Mouse (Mus musculus): Measurements from ENCODE around the gene Gm20481.
"Not testable (repeated sequence)": the region's sequence is repeated elsewhere in the genome, so short reads cannot be mapped to it uniquely, and the experiment has no call there.

Gm20481 gene

DNA sequence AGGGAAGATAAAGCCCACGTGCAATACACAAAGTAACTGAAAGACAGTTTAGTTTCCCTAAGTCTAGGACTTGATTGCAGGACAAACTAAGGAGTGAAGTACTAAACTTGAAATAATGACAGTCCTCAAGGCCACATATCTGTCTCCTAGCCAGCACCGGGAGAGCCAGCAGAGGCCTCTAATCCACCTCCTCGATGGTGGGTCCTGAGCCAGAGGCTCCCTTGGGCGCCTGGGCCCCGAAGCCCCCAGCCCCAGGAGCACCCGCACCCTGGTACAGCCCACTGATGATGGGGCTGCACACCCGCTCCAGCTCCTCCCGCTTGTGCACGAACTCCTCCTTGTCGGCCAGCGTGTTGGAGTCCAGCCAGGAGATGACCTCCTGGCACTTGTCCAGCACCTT is at the start of gene Gm20481:
Gm20481 (plus strand) TSS at position 91 of the 400 bp plus-strand sequence.
- not testable (repeated sequence) for DNase-seq (ENCODE audit: low spot score in 2 of 2)

DNA sequence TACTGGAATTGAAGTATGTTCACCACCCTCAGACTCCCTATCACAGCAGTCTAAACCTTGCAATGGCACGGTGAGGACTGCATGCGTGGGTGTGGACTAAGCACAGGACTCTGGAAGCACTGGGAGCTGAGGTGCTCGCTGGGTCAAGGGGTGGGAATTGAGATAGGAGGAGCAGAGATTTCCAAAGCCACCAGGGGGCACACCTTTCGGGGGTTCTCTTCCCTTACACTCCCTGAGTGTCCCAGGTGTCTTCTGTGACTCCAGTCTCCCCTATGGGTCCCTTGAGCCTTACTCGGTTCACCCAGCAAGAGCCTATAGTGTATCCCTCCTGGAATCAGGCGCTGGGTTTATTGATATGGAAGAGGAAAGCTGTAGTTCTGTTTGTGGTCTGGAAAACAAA is 46.8 kb upstream of the Gm20481 start:
- DNase-seq (ENCODE audit: low spot score in 2 of 2) = no peak

DNA sequence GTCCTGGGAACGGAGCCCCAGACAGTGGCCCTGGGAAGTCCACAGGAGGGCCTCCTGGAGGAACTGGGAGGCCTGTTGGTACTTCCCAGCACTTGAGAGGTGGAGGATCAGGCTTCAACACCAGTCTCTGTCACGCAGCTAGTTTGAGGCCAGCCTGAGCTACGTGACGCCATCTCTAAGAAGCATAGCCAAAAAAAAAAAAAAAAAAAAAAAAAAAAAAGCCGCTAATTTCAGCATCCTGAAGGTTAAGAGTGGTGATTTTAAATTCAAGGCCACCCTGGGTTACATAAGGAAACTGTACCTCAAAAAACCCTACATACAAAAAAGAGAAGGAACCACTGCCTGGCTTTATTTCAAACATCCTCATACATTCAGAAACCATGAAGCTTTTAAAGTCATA is 45.5 kb upstream of the Gm20481 start:
- DNase-seq (ENCODE audit: low spot score in 2 of 2) = no peak

DNA sequence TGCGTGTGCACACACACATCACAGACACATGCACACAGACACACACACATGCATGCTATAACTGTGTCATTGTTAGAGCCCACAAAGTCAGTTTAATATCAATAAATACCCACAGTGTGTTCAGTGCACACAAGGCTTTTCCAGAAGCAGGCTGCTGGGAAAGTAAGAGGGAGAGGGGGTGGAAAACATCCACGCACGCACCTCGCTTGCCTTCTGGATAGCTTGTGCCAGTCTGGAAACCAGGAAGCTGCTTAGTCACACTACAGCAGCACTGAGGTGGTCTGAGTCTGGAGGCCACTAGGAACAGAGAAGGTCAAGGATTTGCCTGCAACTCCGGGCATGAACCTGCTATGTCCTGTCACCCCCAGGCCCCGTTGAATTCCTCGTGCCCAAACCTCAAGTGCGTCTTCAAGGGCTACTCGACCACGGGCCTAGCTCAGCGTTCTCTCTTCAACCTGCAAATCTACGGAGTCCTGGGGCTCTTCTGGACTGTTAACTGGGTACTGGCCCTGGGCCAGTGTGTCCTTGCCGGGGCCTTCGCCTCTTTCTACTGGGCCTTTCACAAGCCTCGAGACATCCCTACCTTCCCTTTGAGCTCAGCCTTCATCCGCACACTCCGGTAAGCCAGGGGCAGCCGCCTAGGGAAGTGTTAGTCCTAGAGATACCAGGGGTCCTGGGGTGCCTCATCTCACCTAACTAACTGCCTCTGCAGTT is 42.2 kb upstream of the Gm20481 start:
- no peak for DNase-seq (ENCODE audit: low spot score in 2 of 2)

DNA sequence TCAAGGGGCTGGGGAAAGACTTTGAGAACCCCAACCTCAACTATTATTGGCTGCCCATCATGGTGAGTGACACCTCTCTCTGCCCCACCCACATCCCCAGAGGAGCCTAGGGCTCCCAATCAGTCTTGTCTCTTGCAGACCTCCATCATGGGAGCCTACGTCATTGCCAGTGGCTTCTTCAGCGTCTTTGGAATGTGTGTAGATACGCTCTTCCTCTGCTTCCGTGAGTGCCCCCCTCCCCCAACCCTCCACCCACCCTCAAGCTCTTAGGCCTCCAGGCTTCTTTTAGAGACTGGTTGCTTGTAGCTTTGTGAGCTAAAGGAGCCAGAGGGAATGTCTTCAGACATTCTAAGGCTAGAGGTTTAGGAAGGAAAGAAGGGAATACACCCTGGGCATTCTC is 40.9 kb upstream of the Gm20481 start:
- DNase-seq (ENCODE audit: low spot score in 2 of 2) = no peak

DNA sequence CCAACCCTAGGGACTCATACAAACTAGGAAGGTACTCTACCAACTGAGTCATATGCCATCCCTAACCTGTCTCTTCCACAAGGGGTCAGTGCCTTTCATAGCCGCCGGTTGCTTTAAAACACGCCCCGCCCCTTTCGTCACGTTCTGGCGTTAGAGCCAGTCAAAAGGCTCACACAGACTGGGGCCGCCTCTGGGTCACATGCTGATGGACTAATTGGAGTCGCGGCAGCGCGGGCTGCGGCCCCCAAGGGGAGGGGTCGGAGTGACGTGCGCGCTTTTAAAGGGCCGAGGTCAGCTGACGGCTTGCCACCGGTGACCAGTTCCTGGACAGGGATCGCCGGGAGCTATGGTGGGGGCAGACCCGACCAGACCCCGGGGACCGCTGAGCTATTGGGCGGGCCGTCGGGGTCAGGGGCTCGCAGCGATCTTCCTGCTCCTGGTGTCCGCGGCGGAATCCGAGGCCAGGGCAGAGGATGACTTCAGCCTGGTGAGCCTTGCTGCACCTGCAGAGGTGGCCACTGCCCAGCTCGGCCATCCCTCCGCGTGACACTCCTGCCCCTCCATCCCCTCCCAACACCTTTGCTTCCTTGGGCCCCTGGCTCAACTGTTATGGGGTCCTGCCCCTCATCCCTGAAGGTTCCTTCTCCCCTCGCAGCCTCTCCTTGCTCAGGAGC is 38.5 kb upstream of the Gm20481 start, which contains the start of gene Neu1:
Neu1 (plus strand) TSS at position 193 of the 674 bp plus-strand sequence.
- peak; percentile 98 for DNase-seq (ENCODE audit: low spot score in 2 of 2)

DNA sequence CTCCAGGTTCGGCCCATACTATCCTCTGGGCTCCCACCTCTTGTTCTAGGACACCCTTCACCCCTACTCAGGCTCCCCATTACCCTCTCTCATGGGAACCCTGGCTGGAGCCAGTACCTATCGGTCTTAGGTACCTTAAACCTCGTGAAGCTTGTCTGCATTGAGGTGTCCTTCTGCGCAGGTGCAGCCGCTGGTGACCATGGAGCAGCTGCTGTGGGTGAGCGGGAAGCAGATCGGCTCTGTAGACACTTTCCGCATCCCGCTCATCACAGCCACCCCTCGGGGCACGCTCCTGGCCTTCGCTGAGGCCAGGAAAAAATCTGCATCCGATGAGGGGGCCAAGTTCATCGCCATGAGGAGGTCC is 38.0 kb upstream of the Gm20481 start:
- peak; percentile 48 to 52 for DNase-seq (ENCODE audit: low spot score in 2 of 2)

DNA sequence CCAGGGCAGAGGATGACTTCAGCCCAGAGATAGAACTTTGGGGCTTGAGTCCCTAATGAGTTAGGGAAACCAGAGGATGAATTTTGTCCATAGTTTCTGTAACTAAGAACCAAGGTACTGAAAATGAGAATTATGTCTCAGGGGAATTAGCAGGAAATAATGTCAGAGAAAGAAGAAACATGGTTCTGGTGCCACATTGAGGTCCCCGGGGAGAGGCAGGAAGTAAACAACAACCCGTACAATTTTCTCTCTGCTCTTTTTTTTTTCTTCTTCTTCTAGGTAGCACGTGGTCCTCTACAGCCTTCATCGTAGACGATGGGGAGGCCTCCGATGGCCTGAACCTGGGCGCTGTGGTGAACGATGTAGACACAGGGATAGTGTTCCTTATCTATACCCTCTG is 37.4 kb upstream of the Gm20481 start:
- peak; percentile 60 to 72 for DNase-seq (ENCODE audit: low spot score in 2 of 2)

DNA sequence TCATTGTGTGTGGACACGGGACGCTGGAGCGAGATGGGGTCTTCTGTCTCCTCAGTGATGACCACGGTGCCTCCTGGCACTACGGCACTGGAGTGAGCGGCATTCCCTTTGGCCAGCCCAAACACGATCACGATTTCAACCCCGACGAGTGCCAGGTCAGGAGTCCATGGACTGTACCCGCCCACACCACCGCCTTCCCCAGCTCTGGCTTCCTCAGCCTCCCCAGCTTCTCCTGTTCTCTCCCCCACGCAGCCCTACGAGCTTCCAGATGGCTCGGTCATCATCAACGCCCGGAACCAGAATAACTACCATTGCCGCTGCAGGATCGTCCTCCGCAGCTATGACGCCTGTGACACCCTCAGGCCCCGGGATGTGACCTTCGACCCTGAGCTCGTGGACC is 35.7 kb upstream of the Gm20481 start:
- DNase-seq (ENCODE audit: low spot score in 2 of 2) = no peak

DNA sequence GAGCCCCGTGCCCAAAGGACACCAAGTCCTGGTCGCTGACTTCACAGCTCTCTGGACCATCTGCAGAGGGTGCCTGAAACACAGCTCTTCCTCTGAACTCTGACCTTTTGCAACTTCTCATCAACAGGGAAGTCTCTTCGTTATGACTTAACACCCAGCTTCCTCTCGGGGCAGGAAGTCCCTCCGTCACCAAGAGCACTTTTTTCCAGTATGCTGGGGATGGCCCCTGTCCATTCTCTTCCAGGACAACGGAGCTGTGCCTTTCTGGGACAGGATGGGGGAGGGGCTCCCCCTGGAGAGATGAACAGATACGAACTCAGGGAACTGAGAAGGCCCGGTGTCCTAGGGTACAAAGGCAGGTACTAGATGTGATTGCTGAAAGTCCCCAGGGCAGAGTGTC is 34.9 kb upstream of the Gm20481 start:
- DNase-seq (ENCODE audit: low spot score in 2 of 2) = peak in 1 of 2 experiments; percentile 27

DNA sequence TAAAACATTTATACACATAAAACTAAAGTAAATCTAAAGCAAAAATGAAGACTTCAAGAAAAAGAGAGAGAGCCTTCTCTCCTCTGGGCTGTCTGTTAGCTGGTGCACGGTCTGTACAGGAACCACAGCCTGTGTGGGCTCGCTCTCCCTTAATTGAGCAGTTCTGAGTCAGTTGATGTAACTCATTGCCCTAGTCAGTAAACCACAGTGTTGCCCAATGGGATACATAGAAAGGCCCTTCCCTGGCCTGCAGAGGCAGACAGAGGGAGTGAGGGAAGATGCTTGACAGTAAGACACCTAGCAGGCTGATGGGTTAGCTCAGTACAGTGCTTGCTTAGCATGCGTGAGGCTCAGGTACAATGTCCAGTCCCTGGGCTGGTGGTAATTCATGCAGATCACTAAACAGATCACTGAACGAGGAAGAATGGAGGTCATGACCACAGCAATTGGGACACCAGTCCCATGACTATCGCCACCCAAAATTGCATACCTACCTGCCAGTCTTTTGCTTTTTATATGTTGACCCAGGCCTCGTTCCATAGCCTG is 31.7 kb upstream of the Gm20481 start:
- DNase-seq (ENCODE audit: low spot score in 2 of 2) = no peak

DNA sequence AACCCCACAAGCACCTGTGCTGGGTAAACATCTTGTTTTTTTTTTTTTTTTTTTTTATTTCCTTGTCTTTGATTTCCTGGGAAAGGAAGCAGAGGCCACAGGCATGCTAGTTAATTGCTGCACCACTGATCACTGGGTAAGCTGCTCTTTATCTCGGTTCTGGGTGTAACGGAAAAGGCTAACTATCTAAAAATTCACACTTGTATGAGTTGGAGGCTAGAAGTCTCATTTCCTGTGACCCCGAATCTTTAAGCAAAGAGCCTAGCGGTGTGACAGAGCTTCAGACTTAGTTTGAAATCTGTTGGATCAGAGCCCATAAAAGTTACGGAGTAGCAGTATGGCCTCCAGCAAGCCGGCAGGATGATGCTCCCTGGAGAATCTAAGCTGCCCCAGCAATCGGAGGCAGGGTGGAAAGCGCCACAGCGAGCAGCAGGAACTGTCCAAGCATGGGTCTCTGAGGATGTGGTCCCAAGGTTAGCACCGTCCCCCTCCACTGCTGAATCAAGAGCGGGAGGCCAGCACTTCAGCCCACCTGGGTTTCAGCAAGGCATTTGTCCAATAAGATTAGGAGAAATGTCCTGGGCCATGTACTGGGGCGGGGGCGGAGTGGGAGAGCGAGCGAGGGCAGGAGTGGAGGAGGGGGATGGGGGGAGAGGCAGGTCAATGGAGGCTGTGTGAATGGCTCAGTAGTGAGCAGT is 28.2 kb upstream of the Gm20481 start:
- no peak for DNase-seq (ENCODE audit: low spot score in 2 of 2)

DNA sequence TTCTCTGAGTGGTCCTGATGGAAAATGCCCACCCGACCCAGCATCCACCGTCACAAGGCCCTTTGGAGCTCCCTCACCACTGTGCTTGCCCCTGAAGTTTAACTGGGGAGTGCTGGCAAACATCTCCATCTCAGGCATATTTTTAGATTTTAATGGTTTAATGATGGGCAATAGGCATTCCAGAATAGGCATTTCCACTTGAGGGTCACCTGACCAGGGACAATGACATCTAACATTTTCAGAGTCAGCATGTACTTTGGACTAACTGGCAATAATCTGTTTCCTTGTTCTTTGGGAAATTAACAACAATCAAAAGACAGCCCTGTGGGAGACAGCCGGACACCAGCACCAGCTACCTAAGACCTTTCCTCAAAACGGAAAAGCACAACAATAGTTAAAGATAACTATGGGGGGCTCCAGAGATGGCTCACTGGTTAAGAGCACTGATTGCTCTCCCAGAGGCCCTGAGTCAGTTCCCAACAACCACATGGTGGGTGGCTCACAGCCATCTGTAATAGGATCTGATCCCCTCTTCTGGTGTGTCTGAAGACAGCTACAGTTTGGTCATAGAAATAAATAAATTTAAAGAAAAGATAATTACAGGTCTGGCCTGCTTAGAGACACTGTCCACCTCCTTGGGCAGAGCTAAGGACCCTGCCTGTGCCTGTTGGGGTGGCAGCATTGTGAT is 26.4 kb upstream of the Gm20481 start:
- no peak for DNase-seq (ENCODE audit: low spot score in 2 of 2)

DNA sequence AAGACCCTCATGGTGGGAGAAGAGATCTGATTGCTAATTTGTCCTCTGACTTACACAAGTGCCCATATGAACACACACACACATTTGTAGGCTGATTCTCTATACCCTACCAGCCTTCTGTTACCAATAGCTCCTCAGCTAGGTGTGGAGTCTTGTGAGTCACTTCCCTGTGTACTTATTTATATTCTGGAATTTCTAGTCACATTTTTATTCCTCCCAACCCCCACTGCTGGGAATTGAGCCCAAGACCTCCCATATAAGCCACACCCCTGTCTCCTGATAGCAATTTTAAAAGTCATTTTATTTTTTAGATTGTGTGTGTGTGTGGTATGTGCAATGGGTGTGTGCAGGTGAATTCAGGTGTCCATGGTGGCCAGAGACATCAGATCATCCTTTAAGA is 25.4 kb upstream of the Gm20481 start:
- DNase-seq (ENCODE audit: low spot score in 2 of 2) = no peak

DNA sequence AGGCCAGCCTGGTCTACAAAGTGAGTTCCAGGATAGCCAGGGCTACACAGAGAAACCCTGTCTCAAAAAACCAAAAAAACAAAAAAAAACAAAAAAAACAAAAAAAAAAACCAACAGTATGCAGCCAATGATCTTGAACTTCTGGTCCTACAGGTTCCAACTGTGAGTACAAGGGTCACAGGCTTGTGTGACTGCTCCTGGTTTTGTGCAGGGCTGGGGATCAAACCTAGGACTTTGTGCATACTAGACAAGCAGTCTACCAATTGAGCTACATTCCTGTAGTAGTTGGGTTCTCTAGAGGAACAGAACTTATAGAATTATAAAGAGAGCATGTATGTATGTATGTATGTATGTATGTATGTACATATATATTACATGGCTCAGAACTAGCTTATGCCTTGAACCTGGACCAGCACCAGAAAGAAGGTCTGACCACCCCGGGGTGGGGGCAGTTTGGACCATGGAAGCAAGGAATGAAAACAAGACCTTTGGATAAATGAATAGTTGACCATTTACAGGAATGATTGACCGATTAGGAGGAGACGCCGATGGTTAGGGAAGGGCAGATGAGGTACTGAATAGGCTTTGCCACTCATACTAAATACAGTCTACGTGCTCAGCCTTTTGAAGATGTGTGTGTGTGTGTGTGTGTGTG is 23.1 kb upstream of the Gm20481 start:
- DNase-seq (ENCODE audit: low spot score in 2 of 2) = no peak

DNA sequence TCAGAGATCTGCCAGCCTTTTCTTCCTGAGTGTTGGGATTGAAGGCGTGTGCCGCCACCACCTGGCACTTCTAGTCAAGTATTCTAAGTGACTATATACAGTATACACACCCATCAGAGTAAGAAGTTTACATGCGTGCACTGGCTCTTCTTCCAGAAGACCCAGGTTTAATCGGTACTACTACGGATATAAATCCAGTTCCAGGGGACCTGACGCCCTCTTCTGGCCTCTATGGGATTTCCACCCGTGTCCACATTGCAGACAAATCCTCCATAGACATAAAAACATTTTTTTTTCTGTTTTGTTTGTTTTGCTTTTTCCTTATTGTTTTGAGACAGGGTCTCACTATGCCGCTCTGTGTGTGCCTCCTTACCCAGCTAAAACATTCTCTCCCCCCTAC is 22.1 kb upstream of the Gm20481 start:
- DNase-seq (ENCODE audit: low spot score in 2 of 2) = no peak

DNA sequence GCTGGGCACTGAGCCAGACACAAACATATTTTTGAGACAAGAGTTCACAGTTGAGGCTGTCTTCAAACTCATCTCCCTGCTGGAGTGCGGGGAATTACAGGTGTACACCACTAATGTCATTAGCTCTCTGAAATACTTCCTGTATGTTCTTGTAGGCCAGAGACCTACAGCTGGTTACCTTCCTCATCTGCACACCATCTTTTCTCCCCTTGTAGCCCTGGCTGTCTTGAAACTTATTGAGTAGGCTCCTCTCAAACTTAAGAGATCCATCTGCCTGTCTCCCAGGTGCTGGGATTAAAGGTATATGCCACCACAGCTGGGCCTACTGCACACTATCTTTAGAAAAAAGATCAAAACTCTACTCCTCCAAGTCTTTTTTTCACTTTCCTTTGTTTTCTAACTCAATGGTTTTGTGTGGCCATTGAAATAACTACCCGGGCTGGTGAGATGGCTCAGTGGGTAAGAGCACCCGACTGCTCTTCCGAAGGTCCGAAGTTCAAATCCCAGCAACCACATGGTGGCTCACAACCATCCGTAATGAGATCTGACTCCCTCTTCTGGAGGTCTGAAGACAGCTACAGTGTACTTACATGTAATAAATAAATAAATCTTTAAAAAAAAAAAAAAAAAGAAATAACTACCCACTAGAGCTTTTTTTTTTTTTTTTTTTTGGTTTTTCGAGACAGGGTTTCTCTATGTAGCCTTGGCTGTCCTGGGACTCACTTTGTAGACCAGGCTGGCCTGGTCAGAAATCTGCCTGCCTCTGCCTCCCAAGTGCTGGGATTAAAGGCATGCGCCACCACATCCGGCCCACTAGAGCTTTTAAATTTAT is 20.8 kb upstream of the Gm20481 start:
- not testable (repeated sequence) for DNase-seq (ENCODE audit: low spot score in 2 of 2)

DNA sequence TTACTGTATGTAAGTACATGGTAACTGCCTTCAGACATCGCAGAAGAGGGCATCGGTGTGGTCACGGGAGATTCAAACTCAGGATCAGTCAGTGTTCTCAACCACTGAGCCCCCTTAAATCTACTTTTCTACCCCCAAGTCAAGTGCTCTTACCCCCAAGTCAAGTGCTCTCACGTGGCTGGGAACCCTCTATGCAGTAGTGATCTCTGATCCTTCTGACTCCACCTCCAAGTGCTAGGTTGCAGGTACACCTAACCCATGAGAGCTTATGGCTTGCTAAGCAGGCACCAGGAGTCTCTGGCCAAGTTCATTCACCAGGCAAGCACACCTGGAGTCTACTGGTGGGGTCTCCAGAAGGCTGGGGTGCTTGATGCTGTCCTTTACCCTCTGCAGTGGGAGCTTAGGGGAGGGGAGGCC is 20.2 kb upstream of the Gm20481 start:
- DNase-seq (ENCODE audit: low spot score in 2 of 2) = no peak

DNA sequence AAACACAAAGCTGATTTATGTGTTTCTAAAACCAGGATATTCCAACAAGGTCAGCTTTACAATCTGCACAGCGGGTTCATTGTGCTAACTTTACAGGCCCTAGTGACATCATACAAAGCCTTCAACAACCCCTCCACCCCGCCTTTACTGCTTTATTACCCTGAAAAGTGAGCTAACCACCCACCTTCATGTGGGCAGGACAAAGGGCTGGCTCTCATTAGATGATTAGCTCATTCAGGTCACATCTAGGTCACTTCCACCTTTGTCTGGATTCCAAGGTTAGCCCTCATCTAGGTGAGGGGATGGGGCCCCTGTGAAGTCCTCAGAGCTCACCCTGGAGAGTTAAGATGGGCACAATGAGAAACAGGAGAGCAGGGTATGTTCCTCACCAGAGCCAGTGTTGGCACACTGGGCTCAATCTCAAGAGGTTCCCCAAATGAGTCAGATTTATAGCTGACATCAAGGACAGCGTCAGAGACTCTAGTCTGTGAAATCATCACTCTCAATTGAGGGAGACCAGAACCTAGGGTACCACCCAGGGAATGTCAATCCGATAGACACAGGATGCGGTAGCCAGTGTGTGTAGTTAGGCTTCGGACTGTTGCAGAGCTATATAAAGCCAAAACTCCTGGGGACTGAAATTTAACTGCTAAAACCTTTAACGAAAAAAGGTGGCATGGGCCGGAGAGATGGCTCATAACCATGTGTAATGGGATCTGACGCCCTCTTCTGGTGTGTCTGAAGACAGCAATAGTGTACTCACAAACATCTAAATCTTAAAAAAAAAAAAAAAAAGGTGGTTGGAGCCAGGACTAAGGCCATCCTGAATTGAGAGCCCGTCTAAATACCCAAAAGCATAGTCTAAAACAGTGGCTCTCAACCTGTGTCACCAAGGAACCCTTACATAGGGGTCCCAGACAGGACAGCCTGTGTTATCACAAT is 18.9 kb upstream of the Gm20481 start:
- no peak for DNase-seq (ENCODE audit: low spot score in 2 of 2)
